Mouse (Mus musculus) ES-Bruce4 (cell line): ENCODE measurements around the gene Celf2.

Source experiments
- EP300 ChIP-seq: IDR thresholded peaks from 2 replicates; pipeline ENCODE4 v1.6.1; 2011; ENCODE audit warnings: low read depth, low read length; ENCODE audit not compliant: insufficient read depth
- POLR2A ChIP-seq: IDR thresholded peaks from one replicate; pipeline ENCODE4 v1.8.1; 2011; ENCODE audit warnings: low read length; ENCODE audit not compliant: insufficient read depth

DNA sequence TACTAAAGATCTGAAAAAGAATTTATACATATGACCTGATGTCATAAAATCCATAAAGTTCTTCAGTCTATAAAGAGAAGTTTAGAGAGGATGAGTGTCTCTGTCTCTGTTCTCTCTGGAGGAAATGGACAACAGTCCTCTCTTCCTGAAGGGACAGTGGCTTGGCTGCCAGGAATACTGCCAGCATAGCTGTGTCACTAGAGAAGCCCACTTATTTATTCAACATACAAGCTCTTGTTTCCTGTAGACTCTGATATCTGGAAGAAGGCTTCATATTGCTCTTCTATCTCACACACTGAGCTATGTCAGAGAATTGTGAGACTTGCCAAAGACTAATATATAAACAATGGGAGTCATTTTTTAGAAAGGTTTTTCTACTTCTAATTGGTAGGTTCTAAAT lies 260.4 kb downstream of the Celf2 start:
- TF ChIP-seq POLR2A = no peak
- no peak for TF ChIP-seq EP300
